Mouse (Mus musculus) stomach, postnatal 0 days (tissue): ENCODE data around the gene Hist2h2aa2. TPM values are rescaled to one million over a fixed set of nuclear protein-coding genes. Genes with fewer than 3 reads are reported as not detected.
A peak's percentile ranks its signal among the peaks of the same experiment; 100 is the strongest.
"Not testable (repeated sequence)": the region's sequence is repeated elsewhere in the genome, so short reads cannot be mapped to it uniquely, and the experiment has no call there.

Experiments used
- ATAC-seq: fragments of 200-750 bp; cut with Nextera tagmentation; 2 replicates; pipeline ENCODE4 v1.8.0; 2017; ENCODE audit not compliant: low FRiP score, low TSS enrichment
- DNase-seq: peaks from one replicate; pipeline ENCODE4 v3.0.0-alpha.2; 2016; ENCODE audit warnings: low spot score
- H3K27ac ChIP-seq: fragments of 300-500 bp; sonication (generic); replicated peaks from 2 replicates; pipeline ENCODE4 v1.5.1; 2014; ENCODE audit warnings: mild to moderate bottlenecking, control low read depth
- H3K27me3 ChIP-seq: fragments of 300-500 bp; sonication (generic); 2 replicates; pipeline ENCODE4 v1.6.1; 2014; ENCODE audit warnings: low read length; ENCODE audit not compliant: control insufficient read depth, insufficient read depth
- H3K36me3 ChIP-seq: fragments of 300-500 bp; sonication (generic); 2 replicates; pipeline ENCODE4 v1.6.1; 2014; ENCODE audit warnings: low read length, mixed read lengths; ENCODE audit not compliant: control insufficient read depth, insufficient read depth
- H3K4me1 ChIP-seq: fragments of 300-500 bp; sonication (generic); replicated peaks from 2 replicates; pipeline ENCODE4 v1.6.1; 2014; ENCODE audit warnings: antibody characterized with exemption; ENCODE audit not compliant: control insufficient read depth, insufficient read depth
- H3K4me2 ChIP-seq: fragments of 300-500 bp; sonication (generic); replicated peaks from 2 replicates; pipeline ENCODE4 v1.6.1; 2014; ENCODE audit warnings: low read depth, mild to moderate bottlenecking, control low read depth, moderate library complexity
- H3K4me3 ChIP-seq: fragments of 300-500 bp; sonication (generic); 2 replicates; pipeline ENCODE4 v1.5.1; 2014; ENCODE audit warnings: low read depth, low read length, control low read depth
- H3K9ac ChIP-seq: fragments of 300-500 bp; sonication (generic); 2 replicates; pipeline ENCODE4 v1.6.1; 2014; ENCODE audit warnings: mild to moderate bottlenecking, low read length, control low read depth, mixed read lengths
- H3K9me3 ChIP-seq: fragments of 300-500 bp; sonication (generic); 2 replicates; pipeline ENCODE4 v1.6.1; 2016; ENCODE audit warnings: low read length; ENCODE audit not compliant: control insufficient read depth
- CTCF ChIP-seq: IDR thresholded peaks from 2 replicates; pipeline ENCODE4 v1.5.1; 2016; ENCODE audit warnings: antibody characterized with exemption, low read depth, mild to moderate bottlenecking, moderate library complexity
- EP300 ChIP-seq: optimal IDR thresholded peaks from 2 replicates; pipeline ENCODE3; 2016; ENCODE audit warnings: antibody characterized with exemption
- WGBS: fragments of 180-500 bp; shearing (Covaris S2); extraction: QIAGEN DNeasy Blood & Tissue Kit; methylation state at CpG from one replicate; pipeline ENCODE4 v1.1.7; 2014; 5-methylcytosine and 5-hydroxymethylcytosine counted together
- polyA plus RNA-seq: library from polyadenylated mRNA; unstranded; fragments of >200 nt; fragmentation: Nextera tagmentation; extraction: Ambion mirVana; gene quantifications from 2 replicates; pipeline ENCODE4 v1.2.1, GENCODE M21; 2015

The Hist2h2aa2 gene
- polyA plus RNA-seq, 1 experiment from 2014 or later: 246 TPM

DNA sequence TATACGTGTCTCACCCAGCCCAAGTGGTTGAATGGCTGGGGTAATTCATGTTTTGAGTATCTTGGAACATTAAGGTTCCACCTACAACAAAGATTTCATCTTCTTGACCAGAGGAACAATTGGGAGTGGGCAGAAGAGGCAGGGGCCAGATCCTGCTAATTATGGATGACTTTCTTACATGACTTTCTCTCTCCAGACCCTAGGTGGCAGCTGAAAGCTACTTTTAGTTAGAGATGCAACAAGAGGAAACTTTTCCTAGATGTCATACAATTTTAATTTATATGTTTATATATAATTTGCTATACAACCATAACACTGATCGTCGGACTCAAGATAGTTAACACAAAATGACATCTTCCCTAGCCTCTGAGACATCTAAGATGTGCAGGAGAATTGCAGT is 32.3 kb downstream of the Hist2h2aa2 start:
- no peaks in the 10 kb centered on the region for H3K36me3 ChIP-seq
- DNase-seq (no peak), ATAC-seq (no peak)
- H3K9ac ChIP-seq: no peak overlapping the region
- no peak overlapping the region for H3K4me3 ChIP-seq
- WGBS: 59% methylated on average over 3 of the region's 3 CpGs
- no peak for TF ChIP-seq EP300
- TF ChIP-seq CTCF: peak; percentile 59
- H3K27me3 ChIP-seq: no peaks in the 10 kb centered on the region
- H3K9me3 ChIP-seq: no peaks in the 10 kb centered on the region
- no peak overlapping the region for H3K27ac ChIP-seq
- H3K4me1 ChIP-seq: no peaks in the 10 kb centered on the region
- no peak overlapping the region for H3K4me2 ChIP-seq

DNA sequence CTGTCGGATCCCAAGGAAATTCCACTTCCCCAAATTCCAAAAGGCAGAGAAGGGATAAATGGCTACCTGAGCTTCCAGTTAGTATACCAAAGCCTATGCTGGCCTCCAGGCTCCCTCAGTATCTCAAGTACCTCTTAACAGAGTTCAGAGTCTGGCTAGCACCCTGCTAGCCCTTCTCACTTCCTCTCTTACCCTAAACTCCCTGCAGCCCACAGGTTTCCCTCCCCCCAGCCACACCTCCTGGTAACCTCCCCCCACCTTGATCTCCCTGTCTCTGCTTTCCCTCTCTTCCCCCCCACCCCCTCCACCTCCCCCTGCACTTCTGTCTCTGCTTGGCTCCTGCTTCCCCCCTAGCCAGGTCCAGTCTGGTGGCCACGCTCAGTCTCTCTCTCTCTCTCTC is 40.3 kb downstream of the Hist2h2aa2 start:
- H3K9me3 ChIP-seq: no peaks in the 10 kb centered on the region
- ATAC-seq: no peak
- 58% methylated on average over 2 of the region's 2 CpGs for WGBS
- no peaks in the 10 kb centered on the region for H3K36me3 ChIP-seq
- TF ChIP-seq CTCF (no peak), EP300 (no peak)
- H3K27me3 ChIP-seq: no peaks in the 10 kb centered on the region
- no peak overlapping the region for H3K4me2 ChIP-seq
- H3K9ac ChIP-seq: no peak overlapping the region
- no peak overlapping the region for H3K4me3 ChIP-seq
- DNase-seq: no peak
- H3K27ac ChIP-seq: no peak overlapping the region
- peaks cover 9% of the 10 kb centered on the region for H3K4me1 ChIP-seq

GRCm38 (mm10) chr3:96198601-96199251 is 41.4 kb downstream of the Hist2h2aa2 start:
- not testable (repeated sequence) for H3K27me3 ChIP-seq, ATAC-seq, H3K9me3 ChIP-seq, H3K4me3 ChIP-seq, H3K36me3 ChIP-seq, H3K9ac ChIP-seq, DNase-seq, H3K4me1 ChIP-seq, H3K27ac ChIP-seq, H3K4me2 ChIP-seq
- 30% methylated on average over 6 of the region's 8 CpGs for WGBS

- ATAC-seq (peak; percentile 24), DNase-seq (no peak)
- H3K4me2 ChIP-seq: peak overlapping the region; percentile 87
- peaks cover 9% of the 10 kb centered on the region for H3K4me1 ChIP-seq
- peak overlapping the region; percentile 58; the same call in 1 of the 2 replicates for H3K4me3 ChIP-seq
- no peaks in the 10 kb centered on the region for H3K36me3 ChIP-seq
- TF ChIP-seq CTCF (no peak), EP300 (no peak)
- H3K9me3 ChIP-seq: no peaks in the 10 kb centered on the region
- H3K9ac ChIP-seq: no peak overlapping the region
- peak overlapping the region; percentile 65 for H3K27ac ChIP-seq
- under 1% methylated on average over 6 of the region's 6 CpGs for WGBS
- no peaks in the 10 kb centered on the region for H3K27me3 ChIP-seq
These were observed 41.9 kb downstream of the Hist2h2aa2 start for GRCm38 (mm10) chr3:96198181-96198580.

GRCm38 (mm10) chr3:96197129-96197749 is 42.8 kb downstream of the Hist2h2aa2 start:
- Histone ChIP-seq H3K4me3 (peak overlapping the region; percentile 58), H3K27me3 (no peaks in the 10 kb centered on the region), H3K4me2 (peak overlapping the region; percentile 87), H3K4me1 (peaks cover 9% of the 10 kb centered on the region), H3K36me3 (no peaks in the 10 kb centered on the region), H3K27ac (peak overlapping the region; percentile 92), H3K9ac (peak overlapping the region; percentile 72), H3K9me3 (no peaks in the 10 kb centered on the region)
- TF ChIP-seq CTCF (peak; percentile 33; the same call in 1 of the 2 replicates), EP300 (no peak)
- DNase-seq (peak; percentile 87), ATAC-seq (peak; percentile 91)
- under 1% methylated on average over 50 of the region's 50 CpGs for WGBS

GRCm38 (mm10) chr3:96196437-96197128 is 43.5 kb downstream of the Hist2h2aa2 start:
- ATAC-seq: peak; percentile 10
- peaks cover 9% of the 10 kb centered on the region for H3K4me1 ChIP-seq

More at GRCm38 (mm10) chr3:96196437-96197128, 43.5 kb downstream of the Hist2h2aa2 start:
- WGBS: 20% methylated on average over 27 of the region's 27 CpGs
- Histone ChIP-seq H3K27me3 (no peaks in the 10 kb centered on the region), H3K4me3 (peak overlapping the region; percentile 58), H3K9ac (peak overlapping the region; percentile 72), H3K36me3 (no peaks in the 10 kb centered on the region), H3K4me2 (peak overlapping the region; percentile 87), H3K9me3 (no peaks in the 10 kb centered on the region), H3K27ac (peak overlapping the region; percentile 92)
- TF ChIP-seq CTCF: no peak
- TF ChIP-seq EP300: no peak
- no peak for DNase-seq
